Mouse (Mus musculus): ENCODE data around the gene Mok.

DNA sequence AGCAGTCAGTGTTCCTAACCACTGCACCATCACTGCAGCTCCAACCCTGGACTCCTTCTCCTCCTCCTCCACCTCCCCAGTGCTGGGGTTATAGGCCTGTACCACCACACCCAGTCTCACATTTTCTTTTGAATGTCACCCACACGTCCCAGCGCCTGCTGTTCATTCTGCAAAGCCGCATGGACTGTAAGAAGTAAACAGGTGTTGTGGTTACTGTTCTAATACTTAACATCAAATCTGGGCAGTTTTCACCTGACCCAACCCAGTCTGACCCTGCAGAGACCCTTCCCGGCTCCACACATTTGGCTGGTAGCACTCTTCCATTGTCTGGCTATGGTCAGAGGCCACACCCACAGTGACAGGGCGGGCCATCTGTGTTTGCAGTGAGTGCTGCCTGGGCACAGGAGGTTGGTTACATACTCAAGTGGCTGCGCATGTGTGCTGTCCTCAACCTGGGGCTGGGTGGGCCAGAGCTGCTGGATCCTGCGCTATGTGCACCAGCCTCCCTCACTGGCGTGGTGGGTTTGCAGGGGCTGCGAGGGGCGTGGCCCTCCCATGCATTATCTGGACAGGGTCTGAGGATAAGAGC, 38.8 kb downstream of the Mok start:
- TF ChIP-seq POLR2AphosphoS2 (IDR thresholded peaks at IDR 0.05; ENCODE audit: insufficient read length, low read depth) (peak; percentile 24), POLR2A (IDR thresholded peaks at IDR 0.05; ENCODE audit: insufficient read length, low read depth) (no peak), MAX (IDR thresholded peaks at IDR 0.05; ENCODE audit: low read depth) (no peak), CEBPB (IDR thresholded peaks at IDR 0.05; ENCODE audit: insufficient read depth, poor library complexity, severe bottlenecking) (no peak), SRF (IDR thresholded peaks at IDR 0.05; ENCODE audit: control insufficient read depth, insufficient read length, low read depth) (no peak), E2F4 (IDR thresholded peaks at IDR 0.05; ENCODE audit: insufficient read depth) (no peak), TCF12 (IDR thresholded peaks at IDR 0.05; ENCODE audit: insufficient read depth, poor library complexity, severe bottlenecking) (peak; percentile 37), MYOG (IDR thresholded peaks at IDR 0.05; ENCODE audit: control insufficient read depth in 1 of 3, insufficient read depth in 1 of 3, insufficient read length in 2 of 3, low read depth in 2 of 3) (peak; percentile 64 to 82 (median 65)), MYOD1 (IDR thresholded peaks at IDR 0.05; ENCODE audit: control insufficient read depth in 1 of 3, insufficient read length in 2 of 3, low read depth in 2 of 3) (peak; percentile 21 to 74 (median 51)), TCF3 (IDR thresholded peaks at IDR 0.05; ENCODE audit: insufficient read length, low read depth) (no peak), REST (IDR thresholded peaks at IDR 0.05; ENCODE audit: insufficient read depth, insufficient read length) (no peak)
